Mouse (Mus musculus) retina, embryonic 14.5 days (tissue): ENCODE data around the gene Acbd6.
A peak's percentile ranks its signal among the peaks of the same experiment; 100 is the strongest.

Source experiments
- DNase-seq: peaks from one replicate; pipeline ENCODE4 v3.0.0-alpha.2; 2015; ENCODE audit warnings: low spot score

Acbd6 gene

GRCm38 (mm10) chr1:155558012-155558842 lies at the start of gene Acbd6:
TSS of gene Acbd6 (plus strand) at chr1:155558120.
- peak; percentile 86 for DNase-seq

GRCm38 (mm10) chr1:155510263-155510662 lies 47.7 kb upstream of the Acbd6 start:
- DNase-seq = no peak

- no peak for DNase-seq
Observed at GRCm38 (mm10) chr1:155515866-155516265, 42.1 kb upstream of the Acbd6 start.

GRCm38 (mm10) chr1:155516594-155516993 lies 41.3 kb upstream of the Acbd6 start:
- DNase-seq = peak; percentile 73

GRCm38 (mm10) chr1:155517060-155517459 lies 40.9 kb upstream of the Acbd6 start:
- DNase-seq = no peak

- no peak for DNase-seq
Observed at GRCm38 (mm10) chr1:155520285-155520684, 37.6 kb upstream of the Acbd6 start.

- DNase-seq = no peak
Observed at GRCm38 (mm10) chr1:155522493-155522892, 35.4 kb upstream of the Acbd6 start.

- DNase-seq = no peak
Observed at GRCm38 (mm10) chr1:155526176-155526575, 31.7 kb upstream of the Acbd6 start.

- DNase-seq = peak; percentile 69
Observed at GRCm38 (mm10) chr1:155527027-155527786, 30.7 kb upstream of the Acbd6 start.

GRCm38 (mm10) chr1:155527787-155528158 lies 30.1 kb upstream of the Acbd6 start:
- peak; percentile 40 for DNase-seq

- DNase-seq = peak; percentile 52
Observed at GRCm38 (mm10) chr1:155528405-155529119, 29.4 kb upstream of the Acbd6 start.

- peak; percentile 51 for DNase-seq
Observed at GRCm38 (mm10) chr1:155529120-155529963, 28.6 kb upstream of the Acbd6 start.

GRCm38 (mm10) chr1:155530561-155531457 lies 27.1 kb upstream of the Acbd6 start:
- peak; percentile 64 for DNase-seq

GRCm38 (mm10) chr1:155532396-155532795 lies 25.5 kb upstream of the Acbd6 start:
- no peak for DNase-seq

GRCm38 (mm10) chr1:155532833-155533688 lies 24.9 kb upstream of the Acbd6 start:
- DNase-seq = no peak

- no peak for DNase-seq
Observed at GRCm38 (mm10) chr1:155533689-155533965, 24.3 kb upstream of the Acbd6 start.

GRCm38 (mm10) chr1:155537005-155537642 lies 20.8 kb upstream of the Acbd6 start:
- DNase-seq = peak; percentile 88

- no peak for DNase-seq
Observed at GRCm38 (mm10) chr1:155538006-155538405, 19.9 kb upstream of the Acbd6 start.

GRCm38 (mm10) chr1:155557642-155558011 lies 293 bp upstream of the Acbd6 start:
- DNase-seq = no peak
